Mouse (Mus musculus): ENCODE results near the gene Mta3. TPM values are rescaled to one million over a fixed set of nuclear protein-coding genes. Genes with fewer than 3 reads are reported as not detected.

Gene Mta3
- polyA plus RNA-seq, 1 experiment = not detected

DNA sequence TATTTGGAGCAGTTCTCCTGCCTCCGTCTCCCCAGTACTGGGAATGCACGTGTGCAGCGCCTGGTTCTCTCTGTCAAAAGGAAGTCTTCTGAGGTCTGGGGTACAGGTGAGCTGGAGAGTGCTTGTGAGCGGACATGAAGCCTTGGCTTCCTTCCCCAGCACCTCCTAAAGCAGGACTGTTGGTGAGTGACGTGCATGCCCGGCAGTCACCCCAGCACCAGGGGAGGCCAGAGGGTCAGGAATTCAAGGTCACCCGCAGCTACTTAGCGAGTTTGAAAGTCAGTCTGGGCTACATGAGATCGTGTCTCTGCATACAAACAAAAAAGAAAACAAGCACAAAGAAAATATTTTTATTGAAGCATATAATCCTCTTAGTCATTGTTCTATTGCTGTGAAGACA lies 17.1 kb downstream of the Mta3 start:
- TF ChIP-seq POLR2A (IDR thresholded peaks at IDR 0.05; ENCODE audit: insufficient read depth, low read depth, low read length) (no peak), CTCF (IDR thresholded peaks at IDR 0.05; ENCODE audit: insufficient read depth, low read depth, low read length) (no peak)
- Histone ChIP-seq H3K4me3 (ENCODE audit: insufficient read depth, low read depth, low read length) (no peak overlapping the region), H3K27ac (ENCODE audit: insufficient read depth, low read depth, low read length) (no peak overlapping the region), H3K4me1 (ENCODE audit: control insufficient read depth, insufficient read depth, low read length) (peaks cover 10% of the 10 kb centered on the region)
- WGBS = 86% methylated on average over 9 of the region's 9 CpGs

- H3K4me1 ChIP-seq (ENCODE audit: control insufficient read depth, insufficient read depth, low read length) = peaks cover 4% of the 10 kb centered on the region
- no peak for TF ChIP-seq CTCF (IDR thresholded peaks at IDR 0.05; ENCODE audit: insufficient read depth, low read depth, low read length)
- no peak for TF ChIP-seq POLR2A (IDR thresholded peaks at IDR 0.05; ENCODE audit: insufficient read depth, low read depth, low read length)
- WGBS = 93% methylated on average over 11 of the region's 11 CpGs
- no peak overlapping the region for H3K4me3 ChIP-seq (ENCODE audit: insufficient read depth, low read depth, low read length)
- no peak overlapping the region for H3K27ac ChIP-seq (ENCODE audit: insufficient read depth, low read depth, low read length)
These were observed 20.5 kb downstream of the Mta3 start for GRCm38 (mm10) chr17:83726496-83726895.

DNA sequence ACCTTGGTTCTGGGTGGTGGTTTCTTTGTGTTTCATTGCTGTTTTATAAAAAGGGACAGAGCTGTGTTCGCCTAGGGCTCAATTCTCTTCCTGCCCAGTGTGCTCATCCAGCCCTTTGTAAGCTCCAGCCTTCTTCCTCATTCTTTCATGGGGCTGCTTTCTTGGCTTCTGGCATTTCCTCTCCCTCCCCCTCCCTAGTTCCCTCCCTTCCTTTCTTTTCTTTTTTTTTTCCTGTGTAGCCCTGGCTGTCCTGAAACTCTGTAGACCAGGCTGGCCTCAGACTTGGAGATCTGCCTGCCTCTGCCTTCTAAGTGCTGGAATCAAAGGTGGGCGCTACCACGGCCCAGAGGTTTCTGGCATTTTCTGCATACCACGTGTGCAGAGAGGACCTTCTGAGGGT lies 21.7 kb downstream of the Mta3 start:
- WGBS = 100% methylated on average over 4 of the region's 4 CpGs
- H3K27ac ChIP-seq (ENCODE audit: insufficient read depth, low read depth, low read length) = no peak overlapping the region
- no peak for TF ChIP-seq POLR2A (IDR thresholded peaks at IDR 0.05; ENCODE audit: insufficient read depth, low read depth, low read length)
- TF ChIP-seq CTCF (IDR thresholded peaks at IDR 0.05; ENCODE audit: insufficient read depth, low read depth, low read length) = no peak
- H3K4me1 ChIP-seq (ENCODE audit: control insufficient read depth, insufficient read depth, low read length) = peaks cover 5% of the 10 kb centered on the region
- H3K4me3 ChIP-seq (ENCODE audit: insufficient read depth, low read depth, low read length) = no peak overlapping the region

GRCm38 (mm10) chr17:83729029-83729428 lies 23.1 kb downstream of the Mta3 start:
- peaks cover 2% of the 10 kb centered on the region; the same call in 1 of the 2 replicates for H3K4me1 ChIP-seq (ENCODE audit: control insufficient read depth, insufficient read depth, low read length)
- H3K27ac ChIP-seq (ENCODE audit: insufficient read depth, low read depth, low read length) = no peak overlapping the region
- TF ChIP-seq POLR2A (IDR thresholded peaks at IDR 0.05; ENCODE audit: insufficient read depth, low read depth, low read length) (no peak), CTCF (IDR thresholded peaks at IDR 0.05; ENCODE audit: insufficient read depth, low read depth, low read length) (no peak)
- WGBS = 93% methylated on average over 9 of the region's 9 CpGs
- H3K4me3 ChIP-seq (ENCODE audit: insufficient read depth, low read depth, low read length) = no peak overlapping the region

DNA sequence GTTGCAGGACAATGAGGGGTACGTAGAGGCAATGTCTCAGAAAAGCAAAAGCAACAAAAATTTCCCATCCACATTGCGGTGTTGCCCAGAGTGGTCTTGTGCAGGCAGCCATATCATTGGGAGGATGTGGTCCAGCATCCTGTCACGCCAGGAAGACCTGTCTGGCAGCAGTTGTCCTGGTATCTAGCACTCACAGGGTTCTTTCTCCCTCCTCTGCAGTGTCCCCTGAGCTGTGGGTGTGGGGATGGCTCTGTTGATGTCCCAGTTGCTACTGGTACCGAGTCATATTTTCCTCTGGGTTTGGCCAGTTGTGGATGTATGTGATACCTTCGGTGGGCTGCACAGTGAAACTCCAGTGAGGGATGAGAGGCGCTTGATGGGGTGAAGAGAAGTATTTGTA lies 24.2 kb downstream of the Mta3 start:
- peaks cover 2% of the 10 kb centered on the region; the same call in 1 of the 2 replicates for H3K4me1 ChIP-seq (ENCODE audit: control insufficient read depth, insufficient read depth, low read length)
- TF ChIP-seq POLR2A (IDR thresholded peaks at IDR 0.05; ENCODE audit: insufficient read depth, low read depth, low read length) (no peak), CTCF (IDR thresholded peaks at IDR 0.05; ENCODE audit: insufficient read depth, low read depth, low read length) (no peak)
- H3K4me3 ChIP-seq (ENCODE audit: insufficient read depth, low read depth, low read length) = no peak overlapping the region
- WGBS = 96% methylated on average over 6 of the region's 6 CpGs
- H3K27ac ChIP-seq (ENCODE audit: insufficient read depth, low read depth, low read length) = no peak overlapping the region

DNA sequence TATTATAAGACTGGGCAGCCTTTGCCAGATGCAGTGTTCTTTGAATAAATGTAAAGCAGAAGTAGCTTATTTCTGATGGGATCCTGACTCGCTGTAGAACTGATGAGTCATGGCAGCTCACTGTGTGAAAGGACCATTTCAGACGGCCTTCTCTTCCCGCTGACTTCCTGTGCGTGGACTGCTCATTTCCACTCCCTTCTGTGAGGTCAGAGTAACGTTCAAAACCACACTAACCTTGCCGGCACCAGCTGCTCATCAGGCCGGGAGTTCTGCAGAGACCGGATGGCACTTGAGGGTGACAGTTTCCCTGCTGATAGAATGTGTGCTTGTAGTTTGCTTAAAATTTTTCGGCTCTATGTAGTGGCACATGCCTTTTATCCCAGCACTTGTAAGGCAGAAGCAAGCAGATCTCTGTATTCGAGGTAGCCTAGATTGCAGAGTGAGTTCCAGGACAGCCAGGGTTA lies 26.2 kb downstream of the Mta3 start:
- Histone ChIP-seq H3K4me3 (ENCODE audit: insufficient read depth, low read depth, low read length) (no peak overlapping the region), H3K27ac (ENCODE audit: insufficient read depth, low read depth, low read length) (no peak overlapping the region), H3K4me1 (ENCODE audit: control insufficient read depth, insufficient read depth, low read length) (peaks cover 2% of the 10 kb centered on the region; the same call in 1 of the 2 replicates)
- 50% methylated on average over 10 of the region's 10 CpGs for WGBS
- TF ChIP-seq CTCF (IDR thresholded peaks at IDR 0.05; ENCODE audit: insufficient read depth, low read depth, low read length) = no peak
- TF ChIP-seq POLR2A (IDR thresholded peaks at IDR 0.05; ENCODE audit: insufficient read depth, low read depth, low read length) = no peak

DNA sequence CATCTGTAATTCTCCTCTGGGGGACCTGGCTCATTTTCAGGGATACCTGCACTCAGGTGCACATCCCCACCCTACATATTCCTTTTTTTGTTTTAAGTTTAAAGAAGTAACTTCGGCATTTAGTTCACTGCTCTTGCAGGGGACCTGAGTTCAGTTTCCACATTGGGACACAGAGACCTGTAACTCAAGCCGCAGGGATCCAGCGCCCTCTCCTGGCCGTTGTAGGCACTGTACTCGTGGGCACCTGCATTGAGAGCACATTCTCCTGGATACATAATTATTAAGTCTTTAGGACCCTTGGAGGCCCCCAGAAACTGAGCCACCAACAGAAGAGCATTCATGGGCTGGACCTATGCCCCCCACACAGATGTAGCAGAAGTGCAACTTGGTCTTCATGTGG lies 26.8 kb downstream of the Mta3 start:
- no peak overlapping the region for H3K27ac ChIP-seq (ENCODE audit: insufficient read depth, low read depth, low read length)
- no peak overlapping the region for H3K4me3 ChIP-seq (ENCODE audit: insufficient read depth, low read depth, low read length)
- peaks cover 2% of the 10 kb centered on the region; the same call in 1 of the 2 replicates for H3K4me1 ChIP-seq (ENCODE audit: control insufficient read depth, insufficient read depth, low read length)
- 52% methylated on average over 5 of the region's 5 CpGs for WGBS
- TF ChIP-seq CTCF (IDR thresholded peaks at IDR 0.05; ENCODE audit: insufficient read depth, low read depth, low read length) = no peak
- no peak for TF ChIP-seq POLR2A (IDR thresholded peaks at IDR 0.05; ENCODE audit: insufficient read depth, low read depth, low read length)

- no peak overlapping the region for H3K27ac ChIP-seq (ENCODE audit: insufficient read depth, low read depth, low read length)
- no peak overlapping the region for H3K4me3 ChIP-seq (ENCODE audit: insufficient read depth, low read depth, low read length)
- peaks cover 9% of the 10 kb centered on the region for H3K4me1 ChIP-seq (ENCODE audit: control insufficient read depth, insufficient read depth, low read length)
- WGBS = 93% methylated on average over 9 of the region's 9 CpGs
- TF ChIP-seq POLR2A (IDR thresholded peaks at IDR 0.05; ENCODE audit: insufficient read depth, low read depth, low read length) = no peak
- no peak for TF ChIP-seq CTCF (IDR thresholded peaks at IDR 0.05; ENCODE audit: insufficient read depth, low read depth, low read length)
These were observed 30.7 kb downstream of the Mta3 start for GRCm38 (mm10) chr17:83736701-83737100.

DNA sequence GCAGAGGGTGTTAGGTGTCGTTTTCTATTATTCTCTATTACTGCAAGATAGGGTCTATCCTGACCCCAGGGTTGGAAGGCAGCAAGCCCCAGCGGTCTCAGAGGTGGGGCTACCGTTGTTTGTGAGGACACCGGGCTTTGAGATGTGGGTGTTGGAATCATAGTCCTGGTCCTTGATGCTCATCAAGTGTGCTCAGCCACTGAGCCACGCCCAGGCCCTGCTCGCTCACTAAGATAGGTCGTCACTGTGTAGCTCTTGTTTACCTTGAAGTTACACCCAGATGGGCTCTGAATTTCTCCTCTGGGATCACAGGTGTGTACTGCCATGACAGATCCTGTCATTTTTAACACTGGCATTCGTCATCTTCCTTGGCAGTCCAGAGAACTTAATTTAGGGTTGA lies 31.8 kb downstream of the Mta3 start:
- WGBS = 94% methylated on average over 8 of the region's 8 CpGs
- no peak overlapping the region for H3K27ac ChIP-seq (ENCODE audit: insufficient read depth, low read depth, low read length)
- TF ChIP-seq CTCF (IDR thresholded peaks at IDR 0.05; ENCODE audit: insufficient read depth, low read depth, low read length) (no peak), POLR2A (IDR thresholded peaks at IDR 0.05; ENCODE audit: insufficient read depth, low read depth, low read length) (no peak)

More for the DNA sequence above, 31.8 kb downstream of the Mta3 start:
- no peak overlapping the region for H3K4me3 ChIP-seq (ENCODE audit: insufficient read depth, low read depth, low read length)
- H3K4me1 ChIP-seq (ENCODE audit: control insufficient read depth, insufficient read depth, low read length) = peaks cover 11% of the 10 kb centered on the region
